ENCODE assay signal across 22 mouse cellular contexts in genomic region chr6:29203096-29203495, GRCm38 (mm10). TPM values are rescaled to one million over a fixed set of nuclear protein-coding genes. Genes with fewer than 3 reads are reported as not detected.
"Had no signal": no experiment of that assay in that cellular context is flagged by ENCODE, and none has a peak within 500 bp of the region (broad histone marks: within the 10 kb centered on the region; RNA-seq: fewer than 3 reads in every experiment).

No protein-coding gene starts in this region.

- H3K27me3 ChIP-seq: stomach, embryonic 15.5 days had no signal

- DNase-seq: kidney, adult 2 months; layer of hippocampus, adult 9-11 months; lung, adult 18-20 months; lung, postnatal 10 days; lung, postnatal 36 days; midbrain, embryonic 14.5 days; retina, postnatal 1 day; right cerebral cortex, postnatal 25 days; spleen, adult 18-20 months; thymus, adult 2 months; thymus, postnatal 14 days had no signal

- H3K27ac ChIP-seq: kidney, postnatal 0 days; layer of hippocampus, adult 2 months; liver, embryonic 14.5 days; lung, embryonic 15.5 days; neural tube, embryonic 12.5 days; stomach, embryonic 15.5 days had no signal

- H3K9ac ChIP-seq: liver, embryonic 14.5 days; lung, embryonic 15.5 days; neural tube, embryonic 12.5 days; stomach, embryonic 15.5 days had no signal

- H3K4me2 ChIP-seq: lung, embryonic 15.5 days; midbrain, embryonic 11.5 days; neural tube, embryonic 12.5 days; stomach, embryonic 15.5 days had no signal

- ATAC-seq: intestine, postnatal 0 days had no signal

- H3K9me3 ChIP-seq: lung, embryonic 15.5 days; neural tube, embryonic 12.5 days; stomach, embryonic 15.5 days had no signal

- H3K4me3 ChIP-seq: layer of hippocampus, adult 2 months; lung, embryonic 15.5 days; neural tube, embryonic 12.5 days; stomach, embryonic 15.5 days had no signal

RNA-seq across cellular contexts. Expression of gene Prrt4, which starts 23.7 kb away (rescaled TPM):
- total RNA-seq: liver, adult 2 months; megakaryocyte-erythroid progenitor cell, adult 5-6 weeks; neutrophil, adult 5-6 weeks had no signal
